Mouse (Mus musculus): Measurements from ENCODE around the gene Farsa.

Farsa gene

DNA sequence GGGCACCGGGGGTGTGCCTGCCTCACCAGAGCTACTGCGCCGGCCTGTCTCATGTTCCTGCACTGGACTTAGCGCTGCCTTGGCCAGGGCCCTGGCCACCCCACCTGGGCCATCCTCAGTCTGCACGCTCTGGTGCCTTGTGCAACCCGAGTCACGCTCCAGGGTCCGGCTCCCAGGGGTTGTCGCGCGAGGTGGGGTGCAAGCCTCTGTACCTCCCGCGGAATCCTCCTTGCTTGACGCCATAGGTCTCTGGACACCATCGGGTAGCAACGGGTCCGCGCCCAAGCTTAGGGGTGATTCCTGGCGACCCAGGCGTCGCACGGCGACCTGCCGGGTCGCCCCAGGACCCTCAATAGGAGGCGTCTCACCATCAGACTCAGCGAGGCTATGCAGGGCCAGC is 55.6 kb downstream of the Farsa start:
- DNase-seq, result no peak

DNA sequence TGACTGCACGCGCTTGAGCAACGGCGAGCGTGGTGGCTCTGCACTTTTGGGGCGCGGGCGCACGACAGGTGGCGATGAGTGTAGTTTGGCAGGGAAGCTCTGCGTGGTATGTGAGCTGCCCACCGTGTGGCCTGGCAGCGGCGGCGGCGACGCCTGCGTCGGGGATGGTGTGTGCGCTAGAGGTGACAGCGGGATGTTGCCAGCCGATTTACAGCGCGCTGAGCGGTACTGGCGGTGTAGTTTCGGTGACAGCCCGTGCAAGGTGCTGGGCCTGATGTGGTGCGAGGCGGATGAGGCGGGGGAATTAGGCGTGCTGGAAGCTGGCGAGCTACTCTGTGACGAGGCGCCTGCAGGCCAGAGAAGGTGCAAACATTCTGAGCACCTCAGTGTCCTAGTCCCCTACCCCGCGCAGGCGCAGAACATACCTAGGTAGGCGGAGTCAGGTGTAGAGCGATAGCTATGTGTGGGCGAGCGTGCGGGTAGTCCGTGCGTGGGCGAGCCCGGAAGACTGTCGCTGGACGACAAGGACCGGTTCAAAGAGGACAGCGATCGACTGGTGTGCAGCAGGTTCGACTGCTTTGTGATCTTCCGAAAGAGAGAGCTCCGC is 56.2 kb downstream of the Farsa start:
- peak; percentile 72 for DNase-seq

DNA sequence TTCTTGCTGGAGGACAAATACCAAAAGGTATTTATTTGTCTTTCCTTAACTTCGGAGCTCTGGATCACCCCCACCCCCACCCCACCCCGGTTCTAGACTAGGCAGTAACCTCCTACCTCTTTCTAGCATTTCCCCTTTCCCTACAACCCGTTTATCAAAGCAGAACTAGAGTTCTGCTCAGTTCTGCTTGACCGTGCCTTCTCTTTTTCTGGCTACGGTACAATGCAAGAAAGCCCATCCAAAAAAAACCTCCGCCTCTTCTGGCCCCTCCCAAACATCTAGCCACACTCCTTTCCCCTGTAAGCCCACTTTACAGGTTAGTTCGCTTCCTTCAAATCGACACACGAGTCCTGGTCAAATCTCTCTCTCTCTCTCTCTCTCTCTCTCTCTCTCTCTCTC is 56.7 kb downstream of the Farsa start:
- no peak for DNase-seq

DNA sequence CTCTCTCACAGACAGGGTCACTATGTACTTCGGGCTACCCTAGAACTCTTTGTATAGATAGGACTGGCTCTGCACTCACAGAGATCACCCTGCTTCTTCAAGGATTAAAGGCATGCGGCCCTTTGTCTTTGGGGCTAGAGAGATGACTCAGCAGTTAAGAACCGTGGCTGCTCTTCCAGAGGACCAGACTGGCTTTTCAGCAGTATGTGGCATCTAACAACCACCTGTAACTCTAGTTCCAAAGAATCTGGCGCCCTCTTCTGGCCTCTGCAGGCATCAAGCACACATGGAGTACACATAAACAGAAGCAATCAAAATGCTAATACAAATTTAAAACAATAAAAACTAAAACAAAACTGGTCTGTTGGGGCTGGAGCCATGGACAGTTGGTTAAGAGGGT is 57.2 kb downstream of the Farsa start:
- DNase-seq, result no peak

DNA sequence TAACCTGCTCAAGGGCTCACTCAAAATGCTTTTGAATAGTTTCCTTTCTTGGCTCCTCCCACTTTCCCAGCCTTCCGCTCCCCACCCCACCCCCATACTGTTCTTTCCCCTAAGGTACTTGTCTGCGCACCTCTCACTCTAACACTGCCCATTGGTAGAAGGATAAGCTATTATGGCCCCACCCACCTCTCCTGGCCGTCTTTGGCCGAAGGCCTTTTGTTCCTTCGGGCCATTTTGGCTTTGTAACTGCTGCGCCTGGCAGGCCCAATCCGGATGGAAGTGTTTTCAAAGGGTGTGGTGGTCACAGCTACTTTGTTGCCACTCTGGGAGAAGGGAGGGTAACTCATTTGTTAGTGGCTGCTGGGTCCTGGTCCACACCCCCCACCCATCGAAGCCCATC is 58.5 kb downstream of the Farsa start:
- DNase-seq, result no peak

DNA sequence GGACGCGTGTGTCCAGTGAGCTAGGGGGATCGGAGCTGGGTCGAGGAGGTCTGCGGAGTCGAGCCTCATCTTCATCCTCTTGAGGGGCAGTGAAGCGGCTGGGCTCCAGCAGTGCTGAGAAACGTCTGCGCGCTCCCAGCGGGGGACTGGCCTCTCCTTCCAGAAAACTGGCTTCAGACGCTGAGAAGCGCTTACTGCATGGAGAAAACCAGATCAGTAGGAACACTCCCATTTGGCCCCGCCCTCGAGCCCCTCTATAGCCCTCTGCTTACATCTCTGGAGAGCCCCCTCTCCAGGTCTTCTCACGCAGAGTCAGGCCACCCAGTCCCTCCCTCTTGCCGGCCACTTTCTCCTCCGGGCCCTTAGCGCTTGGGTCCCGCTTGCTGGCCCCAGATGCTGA is 61.0 kb downstream of the Farsa start:
- no peak for DNase-seq

DNA sequence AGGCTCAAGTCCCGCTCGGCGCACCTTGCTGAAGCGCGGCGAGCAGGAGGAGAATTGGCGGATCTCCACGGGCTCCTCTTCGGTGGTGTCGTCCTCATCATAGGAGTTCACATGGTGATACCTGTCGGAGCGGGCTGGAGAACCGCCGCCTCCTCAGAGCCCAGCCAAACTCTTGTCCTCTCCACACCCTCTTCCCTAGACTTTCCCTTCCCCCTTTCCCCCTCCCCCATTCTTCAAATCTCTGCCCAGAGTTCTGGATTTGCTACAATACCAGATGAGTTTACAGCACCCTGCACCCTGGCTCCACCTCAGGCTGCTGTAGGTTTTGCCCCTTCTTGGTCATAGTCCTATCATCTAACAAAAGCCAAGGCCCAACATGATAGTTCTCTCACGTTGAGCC is 61.9 kb downstream of the Farsa start:
- no peak for DNase-seq

Measured in layer of hippocampus, adult 9-11 months (tissue).